Mouse (Mus musculus) layer of hippocampus, adult 2 months (tissue): ENCODE results near the gene Tcf7l2. TPM values are rescaled to one million over a fixed set of nuclear protein-coding genes. Genes with fewer than 3 reads are reported as not detected.

ENCODE experiments used
- DNase-seq, 2 experiments: peaks; one replicate each; pipeline ENCODE4 v3.0.0; 2022; ENCODE audit warnings: low spot score in 2 of 2
- H3K27ac ChIP-seq: fragments of 200-600 bp; 2 replicates; pipeline ENCODE4 v1.8.1; 2022
- H3K4me3 ChIP-seq: fragments of 200-600 bp; 2 replicates; pipeline ENCODE4 v1.8.1; 2022; ENCODE audit warnings: mild to moderate bottlenecking
- CTCF ChIP-seq: fragments of 200-600 bp; conservative IDR thresholded peaks from 2 replicates; pipeline ENCODE4 v1.8.1; 2022; ENCODE audit warnings: antibody characterized with exemption, mild to moderate bottlenecking, moderate library complexity
- total RNA-seq, 2 experiments: library from RNA; stranded (reverse); gene quantifications; 2 replicates each; pipeline ENCODE4 v1.2.3; 2021

Gene Tcf7l2
- total RNA-seq, 2 experiments from 2014 or later, result 9.9 to 11.3 TPM

- no peak for TF ChIP-seq CTCF
- peak overlapping the region; percentile 6; the same call in 1 of the 2 replicates for H3K27ac ChIP-seq
- peak overlapping the region; percentile 2; the same call in 1 of the 2 replicates for H3K4me3 ChIP-seq
- peak; percentile 74 to 76 for DNase-seq
Measured at GRCm38 (mm10) chr19:55880664-55881359, 139.2 kb downstream of the Tcf7l2 start.

- no peak overlapping the region for H3K4me3 ChIP-seq
- H3K27ac ChIP-seq, result no peak overlapping the region
- no peak for DNase-seq
- TF ChIP-seq CTCF, result no peak
Measured at GRCm38 (mm10) chr19:55886536-55886935, 144.9 kb downstream of the Tcf7l2 start.

- DNase-seq, result no peak
- TF ChIP-seq CTCF, result no peak
- H3K4me3 ChIP-seq, result no peak overlapping the region
- no peak overlapping the region for H3K27ac ChIP-seq
Measured at GRCm38 (mm10) chr19:55891692-55892183, 150.1 kb downstream of the Tcf7l2 start.

DNA sequence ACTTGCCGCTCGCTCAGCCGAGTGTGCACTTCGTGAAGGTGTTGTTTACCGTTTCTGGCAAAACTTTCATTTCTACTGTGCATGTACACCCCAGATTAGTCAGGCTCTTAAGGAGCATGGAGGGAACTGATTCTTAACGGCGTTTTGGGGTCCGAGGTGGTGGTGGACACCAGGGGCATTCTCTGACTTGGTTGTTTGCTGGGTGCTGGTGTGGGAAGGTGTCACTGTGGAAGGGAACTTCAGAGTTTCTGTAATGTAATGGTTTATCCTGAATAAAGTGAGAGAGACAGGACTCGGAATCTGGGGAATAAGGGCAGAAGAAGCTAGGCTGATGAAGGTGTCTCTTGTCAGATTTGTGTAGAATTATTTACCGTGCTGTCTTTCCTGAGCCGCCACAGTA, 151.9 kb downstream of the Tcf7l2 start:
- Histone ChIP-seq H3K4me3 (no peak overlapping the region), H3K27ac (no peak overlapping the region)
- TF ChIP-seq CTCF, result no peak
- no peak for DNase-seq

DNA sequence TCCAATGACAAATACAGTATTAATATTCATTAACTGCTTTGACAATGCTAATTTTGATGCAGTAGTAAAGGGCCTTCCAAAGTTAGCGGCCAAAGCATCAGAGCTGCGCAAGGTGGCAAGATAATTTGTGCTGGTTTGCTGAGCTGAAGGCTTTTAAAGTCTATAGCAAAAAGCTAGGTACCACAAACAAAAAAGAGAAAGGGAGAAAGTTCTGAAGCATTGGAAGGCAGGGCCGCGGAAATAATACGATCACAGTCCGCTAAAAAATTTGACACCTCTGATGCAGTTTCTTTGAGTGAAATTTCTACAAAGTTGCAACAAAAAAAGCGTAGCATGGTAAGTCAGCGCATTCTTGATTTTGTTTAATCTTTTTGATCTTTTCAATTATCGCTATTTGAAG, 152.8 kb downstream of the Tcf7l2 start:
- TF ChIP-seq CTCF, result no peak
- no peak for DNase-seq
- H3K27ac ChIP-seq, result no peak overlapping the region
- no peak overlapping the region for H3K4me3 ChIP-seq

GRCm38 (mm10) chr19:55895317-55895716, 153.7 kb downstream of the Tcf7l2 start:
- peak in 1 of 2 experiments; percentile 10 for DNase-seq
- TF ChIP-seq CTCF, result peak; percentile 77
- no peak overlapping the region for H3K27ac ChIP-seq
- H3K4me3 ChIP-seq, result peak overlapping the region; percentile 37

- TF ChIP-seq CTCF, result no peak
- no peak overlapping the region for H3K27ac ChIP-seq
- no peak for DNase-seq
- H3K4me3 ChIP-seq, result peak overlapping the region; percentile 37; the same call in 1 of the 2 replicates
Measured at GRCm38 (mm10) chr19:55895807-55896420, 154.3 kb downstream of the Tcf7l2 start.

- no peak for DNase-seq
- Histone ChIP-seq H3K4me3 (no peak overlapping the region), H3K27ac (no peak overlapping the region)
- TF ChIP-seq CTCF, result no peak
Measured at GRCm38 (mm10) chr19:55896629-55897028, 155.0 kb downstream of the Tcf7l2 start.

GRCm38 (mm10) chr19:55902573-55903385, 161.2 kb downstream of the Tcf7l2 start:
- TF ChIP-seq CTCF, result no peak
- no peak for DNase-seq
- Histone ChIP-seq H3K27ac (no peak overlapping the region), H3K4me3 (no peak overlapping the region)

GRCm38 (mm10) chr19:55909039-55909438, 167.4 kb downstream of the Tcf7l2 start:
- Histone ChIP-seq H3K4me3 (no peak overlapping the region), H3K27ac (no peak overlapping the region)
- DNase-seq, result peak in 1 of 2 experiments; percentile 3
- TF ChIP-seq CTCF, result peak; percentile 69

DNA sequence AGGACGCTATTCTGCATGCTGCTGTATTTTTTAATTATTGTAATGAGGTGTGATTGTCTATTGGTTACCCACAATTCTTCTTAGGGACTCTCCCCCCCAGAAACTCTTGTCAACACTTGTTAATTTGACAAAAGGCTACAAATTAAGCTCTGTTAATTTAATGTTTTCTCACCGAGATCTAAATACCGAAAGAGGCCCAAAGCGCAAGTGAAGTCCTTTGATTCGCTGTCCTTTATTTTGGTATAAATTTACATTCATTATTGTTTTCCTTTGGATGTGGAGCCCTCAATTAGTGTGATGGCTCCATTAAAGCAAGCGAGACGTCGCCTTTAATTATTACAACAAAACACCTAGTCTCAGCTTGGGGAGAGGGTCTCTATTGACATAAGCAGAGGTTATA, 170.3 kb downstream of the Tcf7l2 start:
- DNase-seq, result no peak
- Histone ChIP-seq H3K4me3 (no peak overlapping the region), H3K27ac (no peak overlapping the region)
- TF ChIP-seq CTCF, result no peak

DNA sequence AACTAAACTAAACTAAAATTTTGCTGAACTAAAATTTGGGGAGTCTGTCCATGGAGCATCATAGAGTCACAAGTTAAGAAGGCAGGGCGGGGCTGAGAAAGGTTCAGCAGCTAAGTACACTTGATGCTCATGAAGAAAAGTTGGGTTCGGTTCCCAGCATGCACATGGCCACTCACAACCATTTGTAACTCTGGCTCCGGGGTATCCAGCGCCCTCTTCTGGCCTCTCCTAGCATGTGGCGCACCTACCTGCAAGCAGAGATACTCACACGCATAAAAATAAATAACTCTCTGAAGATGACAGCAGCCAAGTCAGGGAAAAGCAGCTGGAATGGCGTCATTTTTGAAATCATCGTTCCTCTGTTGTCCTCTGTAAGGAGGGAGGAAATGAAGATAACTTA, 171.2 kb downstream of the Tcf7l2 start:
- DNase-seq, result no peak
- H3K4me3 ChIP-seq, result no peak overlapping the region
- H3K27ac ChIP-seq, result no peak overlapping the region
- peak; percentile 19; the same call in 1 of the 2 replicates for TF ChIP-seq CTCF

DNA sequence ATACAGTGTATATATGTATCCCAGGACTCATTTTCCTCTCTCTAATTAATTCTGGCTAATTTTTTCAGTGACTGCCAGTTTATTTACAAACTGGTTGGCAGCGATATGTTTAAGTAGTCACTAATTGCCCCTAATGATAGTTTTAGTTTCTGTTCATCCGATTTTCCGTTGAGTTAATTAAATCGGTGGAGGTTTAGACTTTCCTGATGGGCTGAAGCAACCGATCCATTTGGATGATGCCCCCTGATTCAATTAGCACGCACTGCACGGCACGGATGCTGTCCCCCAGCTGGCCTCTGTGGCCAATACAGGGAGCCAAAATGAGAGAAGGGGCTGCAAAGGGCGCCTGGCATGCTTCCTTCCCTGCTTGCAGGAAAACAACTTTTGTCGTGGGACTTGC, 172.0 kb downstream of the Tcf7l2 start:
- no peak for TF ChIP-seq CTCF
- H3K27ac ChIP-seq, result no peak overlapping the region
- H3K4me3 ChIP-seq, result no peak overlapping the region
- DNase-seq, result no peak
